Mouse (Mus musculus): ENCODE results near the gene Cabp7.

- no peak for TF ChIP-seq POLR2A (IDR thresholded peaks at IDR 0.05; ENCODE audit: borderline replicate concordance, control insufficient read depth, low read depth, low read length)
- no peak for TF ChIP-seq CTCF (IDR thresholded peaks at IDR 0.05; ENCODE audit: control insufficient read depth, insufficient read depth, low read length)
Measured at GRCm38 (mm10) chr11:4712822-4713221, 33.8 kb downstream of the Cabp7 start.

All from bone marrow, adult 2 months (tissue).